Mouse (Mus musculus) bone marrow macrophage, adult 2 months (primary cell): ENCODE results near the gene March1.

ENCODE experiments used
- CTCF ChIP-seq: IDR thresholded peaks from 2 replicates; pipeline ENCODE4 v1.5.1; 2012; ENCODE audit warnings: low read depth, mild to moderate bottlenecking, low read length, moderate library complexity
- POLR2A ChIP-seq: IDR thresholded peaks from 2 replicates; pipeline ENCODE4 v1.6.1; 2012; ENCODE audit warnings: mild to moderate bottlenecking, low read depth, low read length, borderline replicate concordance

DNA sequence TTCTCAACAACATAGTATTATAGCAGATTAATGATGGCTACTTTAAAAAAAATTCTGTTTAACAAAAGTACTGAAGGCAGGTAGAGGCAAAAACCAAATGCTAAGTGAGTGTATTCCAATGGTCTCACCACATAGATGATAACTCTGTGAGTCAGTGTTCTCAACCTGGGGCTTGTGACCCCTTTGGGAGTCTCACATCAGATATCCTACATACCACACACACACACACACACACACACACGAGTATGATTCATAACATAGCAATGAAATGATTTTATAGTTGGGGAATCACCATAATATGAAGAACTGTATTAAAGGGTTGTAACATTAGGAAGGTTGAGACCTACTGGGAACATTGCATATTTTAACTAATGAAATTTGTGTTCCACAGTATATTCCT, 30.8 kb upstream of the March1 start:
- no peak for TF ChIP-seq POLR2A
- TF ChIP-seq CTCF: no peak
